Mouse (Mus musculus) limb, embryonic 14.5 days (tissue): Measurements from ENCODE around the gene Dgkh. TPM values are rescaled to one million over a fixed set of nuclear protein-coding genes. Genes with fewer than 3 reads are reported as not detected.

Source experiments
- ATAC-seq: fragments of 200-750 bp; cut with Nextera tagmentation; 2 replicates; pipeline ENCODE4 v1.8.0; 2017; ENCODE audit warnings: low read depth, moderate number of reproducible peaks, moderate TSS enrichment; ENCODE audit not compliant: low FRiP score
- DNase-seq: peaks from one replicate; pipeline ENCODE4 v3.0.0-alpha.2; 2015; ENCODE audit warnings: low spot score
- H3K27ac ChIP-seq: fragments of 300-500 bp; sonication (generic); replicated peaks from 2 replicates; pipeline ENCODE4 v1.5.1; 2014; ENCODE audit warnings: low read depth, mild to moderate bottlenecking, low read length, moderate library complexity, mixed read lengths
- H3K27me3 ChIP-seq: fragments of 300-500 bp; sonication (generic); 2 replicates; pipeline ENCODE4 v1.6.1; 2014; ENCODE audit warnings: low read length, mixed read lengths; ENCODE audit not compliant: control insufficient read depth, insufficient read depth
- H3K36me3 ChIP-seq: fragments of 300-500 bp; sonication (generic); 2 replicates; pipeline ENCODE4 v1.6.1; 2014; ENCODE audit warnings: mild to moderate bottlenecking, low read length, moderate library complexity, mixed read lengths; ENCODE audit not compliant: control insufficient read depth, insufficient read depth
- H3K4me1 ChIP-seq: fragments of 300-500 bp; sonication (generic); 2 replicates; pipeline ENCODE4 v1.6.1; 2014; ENCODE audit warnings: antibody characterized with exemption, low read length, mixed read lengths; ENCODE audit not compliant: control insufficient read depth, insufficient read depth
- H3K4me2 ChIP-seq: fragments of 300-500 bp; sonication (generic); replicated peaks from 2 replicates; pipeline ENCODE4 v1.6.1; 2014; ENCODE audit warnings: low read depth, mild to moderate bottlenecking, low read length, moderate library complexity; ENCODE audit not compliant: severe bottlenecking
- H3K4me3 ChIP-seq: fragments of 300-500 bp; sonication (generic); replicated peaks from 2 replicates; pipeline ENCODE4 v1.5.1; 2014; ENCODE audit warnings: low read length
- H3K9ac ChIP-seq: fragments of 300-500 bp; sonication (generic); 2 replicates; pipeline ENCODE4 v1.6.1; 2014; ENCODE audit warnings: mild to moderate bottlenecking, low read depth, low read length, moderate library complexity; ENCODE audit not compliant: severe bottlenecking
- H3K9me3 ChIP-seq: fragments of 300-500 bp; sonication (generic); 2 replicates; pipeline ENCODE4 v1.6.1; 2016; ENCODE audit warnings: low read length; ENCODE audit not compliant: control insufficient read depth
- POLR2A ChIP-seq: fragments of 200-500 bp; IDR thresholded peaks from 2 replicates; pipeline ENCODE4 v1.8.0; 2012; ENCODE audit warnings: inconsistent platforms, mild to moderate bottlenecking, moderate library complexity, borderline replicate concordance; ENCODE audit not compliant: insufficient read depth, insufficient read length; ENCODE audit errors: extremely low read depth
- WGBS: fragments of 180-500 bp; shearing (Covaris S2); extraction: QIAGEN DNeasy Blood & Tissue Kit; methylation state at CpG from one replicate; pipeline ENCODE4 v1.1.7; 2014; 5-methylcytosine and 5-hydroxymethylcytosine counted together
- polyA plus RNA-seq, 2 experiments: library from polyadenylated mRNA; depleted of rRNA in 1 of 2; stranded (reverse) in 1 of 2; unstranded in 1 of 2; fragments of >200 nt; fragmentation: Nextera tagmentation in 1 of 2; extraction: Ambion mirVana in 1 of 2; gene quantifications; 2 replicates each; pipeline versions ENCODE4 v1.2.1 to v1.2.3; 2012 to 2014

Dgkh gene
- polyA plus RNA-seq, 2 experiments: 2.1 to 2.2 TPM

DNA sequence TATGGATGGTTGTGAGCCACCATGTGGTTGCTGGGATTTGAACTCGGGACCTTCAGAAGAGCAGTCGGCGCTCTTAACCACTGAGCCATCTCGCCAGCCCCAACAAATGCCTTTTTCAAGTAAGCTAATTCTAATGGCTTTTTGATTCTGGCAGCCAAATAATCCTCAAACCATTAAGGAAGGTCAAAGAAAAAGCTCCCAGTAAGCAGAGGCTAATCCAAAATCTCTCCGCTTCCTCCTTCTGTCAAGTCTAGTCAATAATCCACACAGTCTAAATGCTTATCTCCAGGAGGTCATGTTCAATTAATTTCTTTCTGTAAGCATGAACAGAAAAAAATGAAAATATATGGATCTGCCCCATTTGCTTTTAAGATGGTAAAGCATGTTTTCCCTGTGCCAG, 197.9 kb downstream of the Dgkh start:
- H3K4me1 ChIP-seq: peaks cover 28% of the 10 kb centered on the region
- H3K9me3 ChIP-seq: no peaks in the 10 kb centered on the region
- H3K27ac ChIP-seq: no peak overlapping the region
- TF ChIP-seq POLR2A: no peak
- H3K36me3 ChIP-seq: no peaks in the 10 kb centered on the region
- H3K4me2 ChIP-seq: no peak overlapping the region
- ATAC-seq (no peak), DNase-seq (no peak)
- no peak overlapping the region for H3K9ac ChIP-seq
- 97% methylated on average over 5 of the region's 5 CpGs for WGBS
- no peaks in the 10 kb centered on the region for H3K27me3 ChIP-seq
- no peak overlapping the region for H3K4me3 ChIP-seq

DNA sequence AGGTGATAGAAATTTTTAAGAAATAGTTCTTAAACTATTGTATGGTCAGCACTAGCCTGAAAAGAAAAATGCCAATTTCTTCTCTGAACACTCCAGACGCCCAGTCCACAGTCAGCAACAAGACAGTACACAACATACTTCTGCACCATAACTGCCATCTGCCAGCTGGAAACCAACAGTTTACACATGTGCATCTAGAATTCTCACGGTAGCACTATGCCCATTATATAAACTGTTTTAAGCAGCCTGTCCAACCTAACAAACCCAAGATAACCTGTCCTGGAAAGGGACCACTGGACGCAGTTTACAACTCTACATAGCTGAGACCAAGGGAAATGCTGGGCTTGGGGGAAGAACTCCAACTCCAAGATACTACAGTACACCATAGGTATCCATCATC, 198.9 kb downstream of the Dgkh start:
- Histone ChIP-seq H3K9ac (no peak overlapping the region), H3K4me2 (no peak overlapping the region), H3K9me3 (no peaks in the 10 kb centered on the region), H3K4me1 (peaks cover 30% of the 10 kb centered on the region), H3K27ac (no peak overlapping the region), H3K4me3 (no peak overlapping the region), H3K36me3 (no peaks in the 10 kb centered on the region), H3K27me3 (no peaks in the 10 kb centered on the region)
- 84% methylated on average over 3 of the region's 3 CpGs for WGBS
- ATAC-seq: no peak
- TF ChIP-seq POLR2A: no peak
- DNase-seq: no peak

DNA sequence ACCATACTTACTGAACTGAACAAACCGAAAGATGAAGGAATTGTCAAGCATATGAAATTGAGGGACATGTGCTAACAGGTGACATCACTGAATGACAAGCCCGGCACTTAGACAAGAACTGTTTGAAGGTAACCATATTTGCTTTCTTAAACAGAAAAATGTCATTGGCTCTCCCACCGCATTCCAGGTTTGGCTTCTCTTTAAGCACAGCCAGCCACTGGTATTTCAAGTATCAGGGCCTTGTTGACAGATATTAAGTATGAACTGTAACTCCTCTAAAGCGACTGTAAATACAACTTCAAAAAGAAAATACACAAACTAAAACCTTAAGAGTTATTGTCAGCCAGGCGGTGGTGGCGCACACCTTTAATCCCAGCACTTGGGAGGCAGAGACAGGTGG, 200.2 kb downstream of the Dgkh start:
- Histone ChIP-seq H3K4me2 (no peak overlapping the region), H3K27me3 (no peaks in the 10 kb centered on the region), H3K36me3 (no peaks in the 10 kb centered on the region), H3K4me3 (no peak overlapping the region), H3K9ac (no peak overlapping the region), H3K9me3 (no peaks in the 10 kb centered on the region), H3K4me1 (peaks cover 22% of the 10 kb centered on the region), H3K27ac (no peak overlapping the region)
- ATAC-seq (no peak), DNase-seq (no peak)
- 85% methylated on average over 6 of the region's 6 CpGs for WGBS
- TF ChIP-seq POLR2A: no peak

DNA sequence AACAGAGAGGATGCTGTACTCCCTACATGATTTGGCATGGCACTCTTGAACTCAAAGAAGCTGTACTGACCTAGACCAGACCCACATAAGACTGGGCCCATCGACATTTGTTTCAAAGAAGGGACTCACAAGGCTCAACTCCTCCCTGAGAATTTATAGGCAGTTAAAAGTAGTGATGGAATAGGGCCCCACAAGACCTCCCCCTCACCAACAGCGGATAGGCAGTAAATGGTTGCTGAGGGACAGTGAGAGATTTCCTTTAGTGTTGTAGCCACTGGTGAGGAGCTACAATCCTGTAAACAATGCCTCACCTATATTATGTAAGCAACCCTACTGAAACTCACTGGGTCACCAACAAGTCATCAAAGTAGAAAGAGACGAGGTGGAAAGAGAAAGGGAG, 202.3 kb downstream of the Dgkh start:
- Histone ChIP-seq H3K9me3 (no peaks in the 10 kb centered on the region), H3K4me3 (no peak overlapping the region), H3K36me3 (no peaks in the 10 kb centered on the region), H3K4me2 (no peak overlapping the region), H3K9ac (no peak overlapping the region), H3K27me3 (no peaks in the 10 kb centered on the region), H3K4me1 (peaks cover 14% of the 10 kb centered on the region), H3K27ac (no peak overlapping the region)
- ATAC-seq: no peak
- 42% methylated on average over 3 of the region's 3 CpGs for WGBS
- no peak for TF ChIP-seq POLR2A
- no peak for DNase-seq

DNA sequence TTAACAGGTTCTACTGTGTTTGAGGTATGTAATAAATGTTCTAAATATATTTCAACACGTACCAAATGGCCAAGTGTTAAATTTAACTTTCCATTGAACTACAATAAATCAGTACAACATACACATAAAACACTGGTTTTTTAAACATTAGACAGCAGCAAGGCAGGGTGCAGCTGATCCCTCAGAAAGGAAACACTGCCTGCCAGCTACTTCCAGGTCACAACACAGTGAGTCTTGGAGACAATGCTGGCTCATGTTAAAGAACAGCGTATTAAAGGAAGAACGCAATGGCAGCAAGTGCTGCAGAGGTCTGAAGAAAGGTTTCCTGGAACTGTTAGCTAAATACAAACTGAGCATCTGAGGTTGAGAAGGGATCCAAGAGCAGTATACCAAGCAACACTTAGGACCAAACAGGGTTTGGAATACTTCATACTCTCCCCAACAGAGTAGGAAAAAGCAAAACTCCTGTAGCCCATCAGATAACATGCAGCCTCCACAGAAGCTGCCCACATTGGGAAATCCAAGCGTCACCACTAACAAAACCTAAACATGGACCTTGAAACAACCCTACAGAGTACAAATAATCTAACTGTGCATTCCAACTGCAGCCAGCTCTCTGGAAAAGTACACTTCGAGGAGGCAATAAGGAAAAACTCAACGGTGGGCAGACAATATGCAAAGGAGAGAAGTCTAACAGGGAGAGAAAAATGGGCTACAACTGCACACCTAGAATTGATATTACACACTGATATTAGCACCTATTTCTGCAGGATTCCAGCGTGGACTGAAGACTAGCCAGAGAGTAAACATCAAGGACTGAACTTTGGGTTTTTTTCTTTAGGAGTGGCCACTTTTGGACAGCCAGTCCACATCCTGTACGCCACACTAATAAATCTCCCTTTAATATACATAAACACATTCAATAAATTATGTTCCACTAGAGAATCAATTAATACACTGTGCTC, 203.8 kb downstream of the Dgkh start:
- TF ChIP-seq POLR2A: no peak
- ATAC-seq (no peak), DNase-seq (no peak)
- Histone ChIP-seq H3K4me3 (no peak overlapping the region), H3K9me3 (no peaks in the 10 kb centered on the region), H3K9ac (no peak overlapping the region), H3K36me3 (no peaks in the 10 kb centered on the region), H3K27me3 (no peaks in the 10 kb centered on the region), H3K27ac (0 out of 2 replicates have a peak overlapping the region, but pooled peaks have one; percentile 2), H3K4me2 (no peak overlapping the region), H3K4me1 (peaks cover 12% of the 10 kb centered on the region)
- WGBS: 70% methylated on average over 8 of the region's 8 CpGs
